Mouse (Mus musculus) MEL (cell line): ENCODE measurements around the gene Npas3. TPM values are rescaled to one million over a fixed set of nuclear protein-coding genes. Genes with fewer than 3 reads are reported as not detected.

Experiments
- DNase-seq: peaks from one replicate; pipeline ENCODE4 v3.0.0; 2011; ENCODE audit warnings: low read depth, low spot score
- H3K27ac ChIP-seq: 2 replicates; pipeline ENCODE4 v1.5.1; 2012; ENCODE audit warnings: low read depth, mild to moderate bottlenecking, control low read depth, low read length, moderate library complexity; ENCODE audit not compliant: control insufficient read depth
- H3K27me3 ChIP-seq, 2 experiments: fragments of 150-350 bp in 1 of 2; sonication (generic) in 1 of 2; 2 replicates each; pipeline ENCODE4 v1.6.1; 2012; ENCODE audit warnings: low read length in 2 of 2, mild to moderate bottlenecking in 2 of 2, improper control_type of control experiment in 1 of 2, moderate library complexity in 1 of 2; ENCODE audit not compliant: insufficient read depth in 2 of 2, control insufficient read depth in 1 of 2
- H3K36me3 ChIP-seq, 2 experiments: 2 replicates each; pipeline ENCODE4 v1.6.1; 2012 to 2014; ENCODE audit warnings: low read length in 2 of 2, improper control_type of control experiment in 1 of 2, inconsistent platforms in 1 of 2, mild to moderate bottlenecking in 1 of 2; ENCODE audit not compliant: insufficient read depth in 2 of 2, control insufficient read depth in 1 of 2
- H3K4me1 ChIP-seq, 2 experiments: fragments of 150-350 bp in 1 of 2; sonication (generic) in 1 of 2; 2 replicates each; pipeline ENCODE4 v1.6.1; 2012; ENCODE audit warnings: low read length in 2 of 2, improper control_type of control experiment in 1 of 2, mild to moderate bottlenecking in 1 of 2; ENCODE audit not compliant: insufficient read depth in 2 of 2, control insufficient read depth in 1 of 2
- H3K4me3 ChIP-seq, 2 experiments: fragments of 150-350 bp in 1 of 2; sonication (generic) in 1 of 2; 2 replicates each; pipeline ENCODE4 v1.5.1; 2012; ENCODE audit warnings: low read depth in 2 of 2, low read length in 2 of 2, mild to moderate bottlenecking in 2 of 2, moderate library complexity in 2 of 2, control low read depth in 1 of 2, improper control_type of control experiment in 1 of 2; ENCODE audit not compliant: control insufficient read depth in 1 of 2, insufficient read depth in 1 of 2
- H3K79me2 ChIP-seq: 2 replicates; pipeline ENCODE4 v1.6.1; 2012; ENCODE audit warnings: mild to moderate bottlenecking, low read length, moderate library complexity; ENCODE audit not compliant: control insufficient read depth, poor library complexity, insufficient read depth
- H3K9ac ChIP-seq: 2 replicates; pipeline ENCODE4 v1.6.1; 2012; ENCODE audit warnings: low read depth, mild to moderate bottlenecking, control low read depth, low read length, moderate library complexity; ENCODE audit not compliant: control insufficient read depth, poor library complexity, severe bottlenecking
- H3K9me3 ChIP-seq: fragments of 150-350 bp; sonication (generic); replicated peaks from 2 replicates; pipeline ENCODE4 v1.6.1; 2012; ENCODE audit warnings: mild to moderate bottlenecking, low read length, improper control_type of control experiment, moderate library complexity; ENCODE audit not compliant: insufficient read depth
- BHLHE40 ChIP-seq: IDR thresholded peaks from 2 replicates; pipeline ENCODE4 v1.6.1; 2012; ENCODE audit warnings: low read depth, mild to moderate bottlenecking, inconsistent platforms, low read length, improper control_type of control experiment, borderline replicate concordance
- CHD1 ChIP-seq: IDR thresholded peaks from 2 replicates; pipeline ENCODE4 v1.6.1; 2012; ENCODE audit warnings: low read depth, mild to moderate bottlenecking, inconsistent platforms, low read length, improper control_type of control experiment
- CHD2 ChIP-seq: IDR thresholded peaks from 2 replicates; pipeline ENCODE4 v1.6.1; 2011; ENCODE audit warnings: low read length, improper control_type of control experiment
- CTCF ChIP-seq, 3 experiments: IDR thresholded peaks in 2 of 3; conservative IDR thresholded peaks in 1 of 3; 2 replicates each; pipeline ENCODE4 v1.5.1; 2011 to 2012; ENCODE audit warnings: low read length in 3 of 3, low read depth in 2 of 3, mild to moderate bottlenecking in 2 of 3, improper control_type of control experiment in 1 of 3, inconsistent platforms in 1 of 3, mixed read lengths in 1 of 3, moderate library complexity in 1 of 3; ENCODE audit not compliant: control insufficient read depth in 1 of 3, insufficient read depth in 1 of 3, poor library complexity in 1 of 3, severe bottlenecking in 1 of 3
- E2F4 ChIP-seq: IDR thresholded peaks from 2 replicates; pipeline ENCODE4 v1.6.1; 2011; ENCODE audit warnings: low read depth, low read length, improper control_type of control experiment, borderline replicate concordance
- ELF1 ChIP-seq: IDR thresholded peaks from 2 replicates; pipeline ENCODE4 v1.6.1; 2014; ENCODE audit warnings: low read depth, mild to moderate bottlenecking, inconsistent platforms, low read length, improper control_type of control experiment, moderate library complexity
- MEF2A ChIP-seq: IDR thresholded peaks from 2 replicates; pipeline ENCODE4 v1.6.1; 2014; ENCODE audit warnings: low read depth, mild to moderate bottlenecking, inconsistent platforms, low read length, improper control_type of control experiment; ENCODE audit not compliant: poor library complexity, insufficient replicate concordance, severe bottlenecking; ENCODE audit errors: extremely low read depth
- MYC ChIP-seq: IDR thresholded peaks from 2 replicates; pipeline ENCODE4 v1.6.1; 2011; ENCODE audit warnings: low read depth, mild to moderate bottlenecking, low read length, improper control_type of control experiment, moderate library complexity
- POLR2AphosphoS2 ChIP-seq: IDR thresholded peaks from 2 replicates; pipeline ENCODE4 v1.6.1; 2011; ENCODE audit warnings: low read length, improper control_type of control experiment
- POLR2AphosphoS5 ChIP-seq: IDR thresholded peaks from 2 replicates; pipeline ENCODE4 v1.6.1; 2012; ENCODE audit warnings: low read depth, borderline replicate concordance, mild to moderate bottlenecking, inconsistent platforms, low read length, moderate library complexity, mixed read lengths
- RAD21 ChIP-seq: IDR thresholded peaks from 2 replicates; pipeline ENCODE4 v1.6.1; 2011; ENCODE audit warnings: mild to moderate bottlenecking, low read depth, low read length, improper control_type of control experiment
- RCOR1 ChIP-seq: IDR thresholded peaks from 2 replicates; pipeline ENCODE4 v1.6.1; 2012; ENCODE audit warnings: low read depth, mild to moderate bottlenecking, inconsistent platforms, low read length, improper control_type of control experiment
- SIN3A ChIP-seq: IDR thresholded peaks from 2 replicates; pipeline ENCODE4 v1.6.1; 2012; ENCODE audit warnings: low read length, improper control_type of control experiment, inconsistent platforms
- TAL1 ChIP-seq: IDR thresholded peaks from 2 replicates; pipeline ENCODE4 v1.6.1; 2012; ENCODE audit warnings: mild to moderate bottlenecking, inconsistent platforms, low read length, moderate library complexity, mixed read lengths
- TBP ChIP-seq: IDR thresholded peaks from 2 replicates; pipeline ENCODE4 v1.8.0; 2011; ENCODE audit warnings: low read depth, low read length, improper control_type of control experiment
- USF2 ChIP-seq, 2 experiments: IDR thresholded peaks; 2 replicates each; pipeline ENCODE4 v1.6.1; 2011 to 2012; ENCODE audit warnings: improper control_type of control experiment in 2 of 2, low read length in 2 of 2, borderline replicate concordance in 1 of 2, inconsistent platforms in 1 of 2, low read depth in 1 of 2, mild to moderate bottlenecking in 1 of 2; ENCODE audit not compliant: insufficient read depth in 1 of 2
- ZKSCAN1 ChIP-seq: IDR thresholded peaks from 2 replicates; pipeline ENCODE4 v1.6.1; 2012; ENCODE audit warnings: low read depth, mild to moderate bottlenecking, inconsistent platforms, low read length, improper control_type of control experiment, moderate library complexity
- ZMIZ1 ChIP-seq: IDR thresholded peaks from 2 replicates; pipeline ENCODE4 v1.6.1; 2012; ENCODE audit warnings: low read depth, mild to moderate bottlenecking, inconsistent platforms, low read length, improper control_type of control experiment, moderate library complexity
- polyA plus RNA-seq, 2 experiments: library from polyadenylated mRNA; stranded (reverse) in 1 of 2; unstranded in 1 of 2; fragments of >175 nt in 1 of 2; fragments of >200 nt in 1 of 2; gene quantifications; 2 replicates each; pipeline versions ENCODE4 v1.2.1 to v1.2.4; 2012; ENCODE audit warnings: low replicate concordance in 2 of 2, low read depth in 1 of 2; ENCODE audit not compliant: insufficient read length in 2 of 2, insufficient read depth in 1 of 2, missing spikeins in 1 of 2
- total RNA-seq: library from RNA; depleted of rRNA; stranded (reverse); fragments of 300-350 nt; gene quantifications from 2 replicates; pipeline ENCODE4 v1.2.3, GENCODE M21; 2012

Gene Npas3
- total and polyA plus RNA-seq, 3 experiments, result not detected

- Histone ChIP-seq H3K9me3 (no peaks in the 10 kb centered on the region), H3K4me3 (no peak overlapping the region)
- no peak for TF ChIP-seq SIN3A
- TF ChIP-seq CHD2, result no peak
- no peak for TF ChIP-seq MYC
- TF ChIP-seq BHLHE40, result no peak
- TF ChIP-seq POLR2AphosphoS5, result no peak
- no peak for TF ChIP-seq USF2 (IDR thresholded peaks at IDR 0.05; ENCODE audit: borderline replicate concordance in 1 of 2, insufficient read depth in 1 of 2, low read depth in 1 of 2, low read length in 2 of 2)
- no peak for TF ChIP-seq ZMIZ1
These were observed 825.5 kb downstream of the Npas3 start for GRCm38 (mm10) chr12:54074012-54074411.

DNA sequence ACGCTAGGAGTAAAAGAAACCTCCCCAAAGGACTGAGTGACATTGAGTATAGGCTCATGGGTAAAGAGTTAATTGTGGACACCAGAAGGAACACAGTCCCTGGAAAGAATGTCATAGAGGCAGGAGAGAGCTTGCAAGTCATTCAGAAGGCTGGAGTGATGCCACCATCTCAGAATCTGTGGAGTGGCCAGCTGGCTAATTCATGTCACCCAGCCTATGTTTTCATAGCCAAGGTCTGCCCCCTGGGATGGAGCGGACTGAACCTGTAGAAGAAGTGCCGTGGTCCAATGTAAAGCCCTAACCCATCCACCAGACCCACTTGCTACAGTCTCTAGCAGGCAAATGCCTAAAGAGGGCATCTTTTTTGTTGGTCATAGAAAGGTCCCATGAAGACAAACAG is 832.5 kb downstream of the Npas3 start:
- DNase-seq, result no peak
- Histone ChIP-seq H3K9me3 (no peaks in the 10 kb centered on the region), H3K4me1 (no peaks in the 10 kb centered on the region), H3K27ac (no peak overlapping the region), H3K36me3 (no peaks in the 10 kb centered on the region), H3K9ac (no peak overlapping the region), H3K27me3 (peaks cover 0 to 1% of the 10 kb centered on the region in 2 experiments; a peak in 2 of 4 replicates), H3K4me3 (no peak overlapping the region), H3K79me2 (no peaks in the 10 kb centered on the region)
- TF ChIP-seq ZKSCAN1 (no peak), RCOR1 (no peak), MEF2A (no peak), E2F4 (no peak), CTCF (IDR thresholded peaks at IDR 0.05 in 2 of 3, conservative IDR thresholded peaks at IDR 0.05 in 1 of 3; ENCODE audit: control insufficient read depth in 1 of 3, insufficient read depth in 1 of 3, low read depth in 2 of 3, low read length in 3 of 3, poor library complexity in 1 of 3, severe bottlenecking in 1 of 3) (no peak), CHD1 (no peak), MYC (no peak), RAD21 (no peak)
- TF ChIP-seq, all 39 proteins: peak for 0

More at GRCm38 (mm10) chr12:54074012-54074411, 825.5 kb downstream of the Npas3 start:
- H3K36me3 ChIP-seq, result no peaks in the 10 kb centered on the region
- H3K27ac ChIP-seq, result no peak overlapping the region
- no peaks in the 10 kb centered on the region for H3K4me1 ChIP-seq
- no peak for DNase-seq
- H3K9ac ChIP-seq, result no peak overlapping the region
- H3K27me3 ChIP-seq, result no peaks in the 10 kb centered on the region; a peak in 1 of 4 replicates
- H3K79me2 ChIP-seq, result no peaks in the 10 kb centered on the region

GRCm38 (mm10) chr12:54093729-54094128 is 845.3 kb downstream of the Npas3 start:
- Histone ChIP-seq H3K27me3 (no peaks in the 10 kb centered on the region), H3K36me3 (no peaks in the 10 kb centered on the region), H3K9me3 (no peaks in the 10 kb centered on the region), H3K4me3 (no peak overlapping the region), H3K4me1 (no peaks in the 10 kb centered on the region), H3K27ac (no peak overlapping the region), H3K79me2 (no peaks in the 10 kb centered on the region), H3K9ac (no peak overlapping the region)
- no peak for DNase-seq
- no peak for TF ChIP-seq TAL1
- no peak for TF ChIP-seq TBP
- TF ChIP-seq ELF1, result no peak
- TF ChIP-seq POLR2AphosphoS2, result no peak
